Mouse (Mus musculus) adrenal gland, postnatal 10 days (tissue): ENCODE data around the gene Bves. TPM values are rescaled to one million over a fixed set of nuclear protein-coding genes. Genes with fewer than 3 reads are reported as not detected.
"Not testable (repeated sequence)": the region's sequence is repeated elsewhere in the genome, so short reads cannot be mapped to it uniquely, and the experiment has no call there.

ENCODE experiments used
- DNase-seq: peaks from one replicate; pipeline ENCODE4 v3.0.0; 2021; ENCODE audit warnings: mixed read lengths
- long read RNA-seq, 2 experiments: library from polyadenylated mRNA; stranded (forward); transcript quantifications; one replicate each; pipeline ENCODE4 v2.0.0; 2021
- total RNA-seq, 2 experiments: library from RNA; stranded (reverse); gene quantifications; 2 replicates each; pipeline ENCODE4 v1.2.3; 2021

Bves gene
- 1 to 10 TPM in 1 of 2 experiments, under 1 TPM in 1; 0.96 to 3.9 TPM for total RNA-seq
- long read RNA-seq, experiment 1, full-length matches to known transcripts = 1 of 1 reads
- long read RNA-seq, experiment 1, partial matches to known transcripts = 0 of 1 reads
- long read RNA-seq, experiment 1, other reads (novel, unspliced or antisense) = 0 of 1 reads
- long read RNA-seq, experiment 2, full-length matches to known transcripts = 1 of 3 reads
- long read RNA-seq, experiment 2, partial matches to known transcripts = 2 of 3 reads
- long read RNA-seq, experiment 2, other reads (novel, unspliced or antisense) = 0 of 3 reads

DNA sequence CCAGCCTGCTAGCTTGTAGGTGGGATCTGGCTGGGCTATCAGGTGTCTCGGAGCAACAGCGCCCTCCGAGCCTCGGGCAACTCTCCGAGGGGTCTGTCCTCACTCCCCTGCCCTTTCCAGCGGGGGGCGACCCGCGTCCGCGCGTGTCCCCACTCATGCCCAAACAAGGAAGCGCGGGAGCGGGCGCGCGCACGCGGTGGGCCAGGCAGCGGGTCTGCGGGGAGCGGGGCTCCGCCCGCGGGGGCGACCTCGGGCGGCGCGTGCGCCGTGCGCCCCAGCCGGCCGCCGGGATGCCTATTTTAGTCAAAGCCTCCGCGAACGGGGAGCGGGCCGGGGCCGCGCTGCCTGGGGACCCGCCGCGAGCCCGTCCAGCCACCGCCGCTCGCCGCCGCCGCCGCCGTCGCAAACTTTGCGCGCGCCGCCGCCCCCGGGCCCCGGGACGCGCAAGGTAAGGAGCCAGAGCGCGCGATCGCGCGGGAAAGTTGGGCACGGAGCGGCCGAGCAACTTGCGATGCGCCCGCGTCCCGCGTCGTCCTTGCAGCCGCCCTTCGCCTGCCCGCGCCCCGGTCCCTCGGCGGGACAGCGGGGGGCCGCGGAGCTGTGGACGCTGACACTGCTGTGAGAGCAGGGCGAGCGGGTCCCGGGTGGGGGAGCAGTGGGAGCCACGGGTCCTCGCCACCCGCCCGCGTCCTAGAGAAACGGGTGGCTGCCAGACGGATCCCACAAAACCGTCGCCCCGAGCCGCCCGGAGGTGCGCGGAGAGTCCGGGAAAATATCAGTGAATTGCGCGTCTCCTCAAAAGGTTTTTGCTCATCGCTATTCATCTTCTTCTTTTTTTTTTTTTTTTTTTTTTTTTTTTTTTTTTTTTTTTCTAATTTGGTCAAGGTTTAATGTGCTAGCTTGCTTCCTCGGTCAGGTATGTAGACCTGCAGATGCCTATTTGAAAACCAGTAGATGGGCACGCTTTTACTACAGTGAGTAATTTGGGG is at the start of gene Bves:
Gene Bves (plus strand): TSS at position 339 of the 989 bp plus-strand sequence.
- peak; percentile 22 for DNase-seq

- DNase-seq = no peak
Measured at GRCm38 (mm10) chr10:45288351-45288750, 47.2 kb upstream of the Bves start.

DNA sequence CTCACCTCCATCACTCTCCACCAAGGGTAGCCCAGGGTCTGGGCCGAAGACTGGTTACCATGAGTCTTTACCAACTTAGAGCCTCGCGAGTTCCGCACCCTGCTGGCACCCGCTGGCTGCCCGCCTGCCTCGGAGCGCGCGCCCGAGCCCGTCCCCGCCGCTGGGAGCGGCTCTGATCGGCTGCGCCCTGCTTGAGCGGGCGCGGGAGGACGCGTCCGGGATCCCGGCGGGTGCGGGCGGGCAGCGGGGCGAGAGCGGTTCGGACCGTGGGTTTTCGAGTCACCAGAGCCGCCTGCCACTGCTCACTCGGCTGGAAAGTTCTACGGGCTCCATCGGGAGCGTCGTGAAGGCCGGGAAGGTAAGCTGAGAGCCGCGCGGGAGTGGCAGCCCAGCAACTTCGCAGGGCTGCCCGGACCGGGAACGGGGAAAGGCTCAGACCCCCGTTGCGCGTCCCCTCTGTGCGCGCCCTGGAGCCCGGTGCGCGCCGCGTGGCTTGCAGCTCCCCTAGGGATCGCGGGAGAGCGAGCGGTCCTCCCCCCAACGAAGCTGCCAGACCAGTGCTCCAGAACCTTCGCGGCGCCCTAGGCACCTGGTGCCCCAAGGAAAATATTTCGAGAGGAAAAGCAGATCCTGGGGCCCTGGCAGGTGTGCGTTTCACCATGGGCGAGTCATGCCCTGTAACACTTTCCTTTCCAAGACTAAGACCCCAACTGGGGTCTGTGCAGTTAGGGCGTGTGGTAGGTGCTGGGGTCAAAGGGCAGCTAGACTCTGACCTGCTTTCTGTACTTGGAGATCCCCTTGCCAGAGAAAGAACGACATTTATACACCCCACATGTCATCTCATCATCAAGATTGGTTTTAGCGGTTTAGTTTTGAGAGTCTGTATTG is 46.1 kb upstream of the Bves start:
- DNase-seq = peak; percentile 47

GRCm38 (mm10) chr10:45290618-45291017 is 45.0 kb upstream of the Bves start:
- DNase-seq = no peak

- DNase-seq = not testable (repeated sequence)
Measured at GRCm38 (mm10) chr10:45292159-45292558, 43.4 kb upstream of the Bves start.

- DNase-seq = no peak
Measured at GRCm38 (mm10) chr10:45295093-45295492, 40.5 kb upstream of the Bves start.

DNA sequence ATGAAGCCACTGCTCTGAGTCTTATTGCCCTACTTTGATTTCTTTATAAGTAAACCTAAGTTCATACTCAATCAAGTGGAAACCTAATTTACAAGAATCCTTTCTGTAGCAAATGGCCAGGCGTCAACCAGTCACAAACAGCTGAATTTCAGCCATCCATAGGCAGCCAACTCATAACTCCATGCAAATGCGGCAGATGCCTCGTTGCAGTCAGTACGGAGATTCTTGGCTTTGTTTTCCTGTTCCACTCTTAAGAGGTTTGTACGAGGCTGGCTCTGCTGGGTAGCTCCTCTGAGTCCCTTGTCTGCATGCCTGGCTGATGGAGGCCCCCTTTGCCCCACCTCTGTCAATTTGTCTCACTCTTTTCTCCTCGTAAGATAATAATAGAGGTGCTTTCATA is 37.1 kb upstream of the Bves start:
- no peak for DNase-seq

GRCm38 (mm10) chr10:45299509-45299908 is 36.1 kb upstream of the Bves start:
- DNase-seq = no peak

DNA sequence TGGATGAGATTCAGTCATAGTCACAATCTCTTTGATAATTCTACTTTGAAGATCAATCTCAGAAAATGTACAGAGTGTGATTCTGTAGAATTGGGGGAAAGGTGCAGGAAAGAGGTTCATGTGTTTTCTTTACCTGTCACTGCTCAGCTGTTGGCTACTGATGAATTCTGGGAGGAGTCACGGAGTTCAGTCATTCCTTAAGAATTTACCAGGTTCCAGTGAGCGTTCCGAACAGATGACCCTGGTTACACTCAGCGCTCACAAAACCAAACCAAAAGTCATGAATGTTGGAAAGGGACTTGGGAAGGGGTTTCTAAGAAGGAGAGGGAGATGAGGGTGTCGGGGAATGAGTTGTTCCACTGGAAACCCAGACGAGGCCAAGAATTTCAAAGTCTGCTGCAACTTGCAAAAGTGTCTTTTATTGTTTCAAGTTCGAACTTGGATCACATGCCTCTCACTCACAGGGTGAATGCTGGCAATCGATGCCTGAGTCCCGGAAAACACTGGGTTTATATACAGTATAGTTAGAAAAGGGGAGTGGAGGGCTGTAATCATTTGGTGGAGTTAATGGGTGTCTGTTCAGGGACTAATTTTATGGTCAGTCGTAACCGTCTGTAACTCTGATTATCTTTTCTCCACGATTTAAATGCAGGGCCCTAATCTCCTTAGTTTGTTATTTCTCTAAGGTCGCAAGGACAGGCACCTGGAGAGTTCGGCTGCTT is 32.1 kb upstream of the Bves start:
- DNase-seq = no peak

- DNase-seq = no peak
Measured at GRCm38 (mm10) chr10:45305173-45305572, 30.4 kb upstream of the Bves start.

- no peak for DNase-seq
Measured at GRCm38 (mm10) chr10:45311129-45311528, 24.4 kb upstream of the Bves start.

GRCm38 (mm10) chr10:45311624-45312023 is 23.9 kb upstream of the Bves start:
- no peak for DNase-seq

- DNase-seq = no peak
Measured at GRCm38 (mm10) chr10:45314865-45315264, 20.7 kb upstream of the Bves start.

DNA sequence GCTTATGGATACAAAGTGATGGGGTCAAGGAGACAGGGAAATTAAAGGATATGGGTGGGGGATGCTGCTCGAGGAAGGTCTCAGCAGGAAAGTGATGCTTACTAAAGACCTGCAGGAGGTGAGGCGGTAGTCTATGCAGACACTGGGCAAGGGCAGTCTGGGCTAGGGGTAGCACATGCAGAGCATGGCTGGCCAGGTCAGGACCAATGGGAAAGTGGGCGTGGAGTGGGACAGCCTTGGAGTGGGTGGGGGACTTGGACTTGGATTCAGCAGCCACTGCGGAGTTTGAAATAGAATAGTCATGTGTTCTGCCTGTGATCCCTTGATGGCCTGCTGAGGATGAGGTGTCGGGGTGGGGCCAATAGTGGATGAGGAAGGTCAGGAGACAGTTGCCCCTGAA is 16.6 kb upstream of the Bves start:
- DNase-seq = no peak

- DNase-seq = no peak
Measured at GRCm38 (mm10) chr10:45320296-45320695, 15.3 kb upstream of the Bves start.

DNA sequence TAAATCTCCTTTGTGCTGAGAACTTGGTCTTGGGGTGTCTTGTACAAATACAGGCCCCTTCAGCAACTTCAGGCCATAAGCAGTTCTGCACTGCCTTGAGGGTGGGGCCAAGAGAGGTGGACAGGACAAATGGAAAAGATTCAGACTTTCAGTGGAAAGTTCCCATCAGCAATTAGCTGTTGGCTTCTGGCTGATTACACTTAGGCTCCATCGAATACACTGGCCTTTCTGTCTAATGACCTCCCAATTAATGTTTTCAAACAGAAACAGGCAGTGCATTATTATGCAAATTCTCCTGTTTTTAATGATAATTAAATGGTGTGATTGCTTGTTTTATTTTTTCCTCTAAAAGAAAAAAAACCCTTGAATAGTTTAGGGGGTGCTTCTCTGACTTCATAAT is 11.4 kb upstream of the Bves start:
- no peak for DNase-seq

DNA sequence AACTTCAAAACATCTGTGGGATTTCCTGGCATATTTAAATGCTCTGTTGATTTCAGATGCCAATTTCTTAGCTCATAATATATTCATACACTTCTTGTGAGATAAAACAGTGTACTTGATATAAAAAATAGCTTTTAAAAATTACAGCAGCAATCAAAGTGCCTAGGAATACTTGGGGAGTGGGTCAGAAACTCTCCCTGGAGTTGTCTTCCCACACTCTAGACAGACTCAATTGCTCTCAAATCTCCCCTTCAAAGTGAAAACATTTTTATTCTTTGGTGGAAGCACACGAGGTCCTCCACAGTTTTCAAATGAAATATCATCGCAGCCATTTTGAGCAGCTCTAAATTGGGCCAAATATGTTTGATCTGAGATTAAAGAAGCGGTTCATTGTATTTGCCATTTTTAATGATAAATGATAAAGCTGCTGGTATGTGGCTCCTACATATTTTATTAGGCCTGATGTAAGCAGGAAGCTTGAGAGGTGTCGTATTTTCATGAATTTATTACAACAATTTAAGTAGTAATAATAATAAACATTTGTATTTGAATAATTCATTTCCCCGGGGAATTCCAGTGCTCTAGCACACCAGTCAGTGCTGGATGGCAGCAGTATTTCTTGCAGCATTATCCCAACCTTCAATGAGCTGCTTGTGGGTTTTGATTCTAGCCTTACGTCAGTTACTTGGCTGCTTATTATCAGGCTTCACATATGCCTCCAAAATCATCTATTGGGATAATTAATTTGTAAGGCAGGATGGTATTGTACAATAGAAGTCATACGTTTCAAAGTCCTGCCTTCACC is 7.2 kb upstream of the Bves start:
- no peak for DNase-seq

GRCm38 (mm10) chr10:45334925-45335324 is 647 bp upstream of the Bves start:
- no peak for DNase-seq

GRCm38 (mm10) chr10:45339106-45339505 is 3.5 kb downstream of the Bves start:
- no peak for DNase-seq

- DNase-seq = no peak
Measured at GRCm38 (mm10) chr10:45344381-45344780, 8.8 kb downstream of the Bves start.

DNA sequence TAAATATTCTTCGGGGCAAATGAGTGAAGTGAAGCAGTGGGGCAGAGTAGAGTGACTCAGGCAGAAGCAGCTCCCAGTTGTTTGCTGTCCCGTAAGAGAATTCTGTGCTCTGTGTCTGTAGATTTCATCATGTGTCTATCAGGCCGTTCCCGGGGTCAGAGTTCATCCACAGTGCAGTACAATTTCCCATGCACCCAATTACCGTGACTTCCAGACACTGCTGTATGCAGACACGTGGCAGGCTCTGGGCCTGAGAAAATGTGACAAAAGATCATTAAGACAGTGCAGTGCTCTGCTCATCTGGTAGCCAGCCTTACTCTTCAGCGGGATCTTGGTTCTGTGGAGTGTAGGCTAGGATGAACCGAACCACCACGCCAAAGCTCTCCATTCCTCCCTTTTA is 9.6 kb downstream of the Bves start:
- no peak for DNase-seq
